Comparison of ENCODE assay signal across 16 mouse cellular contexts in genomic region chr16:35608244-35608643, GRCm38 (mm10).
"Had no signal": no experiment of that assay in that cellular context is flagged by ENCODE, and none has a peak within 500 bp of the region (broad histone marks: within the 10 kb centered on the region; RNA-seq: fewer than 3 reads in every experiment).

No protein-coding gene starts in this region.

- H3K36me3 ChIP-seq: kidney, embryonic 15.5 days; liver, embryonic 13.5 days; midbrain, embryonic 13.5 days; neural tube, embryonic 13.5 days had no signal

- H3K27me3 ChIP-seq: midbrain, embryonic 13.5 days; neural tube, embryonic 13.5 days had no signal

- ATAC-seq: midbrain, embryonic 13.5 days; midbrain, embryonic 16.5 days had no signal

- H3K27ac ChIP-seq: kidney, embryonic 15.5 days; left cerebral cortex, adult 2 months; liver, embryonic 13.5 days; midbrain, embryonic 13.5 days; neural tube, embryonic 13.5 days had no signal

- H3K4me3 ChIP-seq: kidney, embryonic 15.5 days; left cerebral cortex, adult 2 months; liver, embryonic 13.5 days; midbrain, embryonic 13.5 days; myocyte; neural tube, embryonic 13.5 days had no signal

- DNase-seq: kidney, postnatal 10 days; kidney, postnatal 36 days; layer of hippocampus, postnatal 36 days; liver, embryonic 13.5 days; lung, adult 2 months; lung, postnatal 14 days; lung, postnatal 4 days; retina, postnatal 1 day; thymus, adult 18-20 months; thymus, postnatal 36 days had no signal

- H3K9ac ChIP-seq: kidney, embryonic 15.5 days; liver, embryonic 13.5 days; midbrain, embryonic 13.5 days; neural tube, embryonic 13.5 days had no signal

- H3K9me3 ChIP-seq: kidney, embryonic 15.5 days; liver, embryonic 13.5 days; midbrain, embryonic 13.5 days; neural tube, embryonic 13.5 days had no signal

- H3K4me2 ChIP-seq: kidney, embryonic 15.5 days; liver, embryonic 13.5 days; midbrain, embryonic 13.5 days; neural tube, embryonic 13.5 days had no signal

- H3K4me1 ChIP-seq: liver, embryonic 13.5 days had no signal
